18 mouse cellular contexts compared by ENCODE assay signal in the genomic region with DNA sequence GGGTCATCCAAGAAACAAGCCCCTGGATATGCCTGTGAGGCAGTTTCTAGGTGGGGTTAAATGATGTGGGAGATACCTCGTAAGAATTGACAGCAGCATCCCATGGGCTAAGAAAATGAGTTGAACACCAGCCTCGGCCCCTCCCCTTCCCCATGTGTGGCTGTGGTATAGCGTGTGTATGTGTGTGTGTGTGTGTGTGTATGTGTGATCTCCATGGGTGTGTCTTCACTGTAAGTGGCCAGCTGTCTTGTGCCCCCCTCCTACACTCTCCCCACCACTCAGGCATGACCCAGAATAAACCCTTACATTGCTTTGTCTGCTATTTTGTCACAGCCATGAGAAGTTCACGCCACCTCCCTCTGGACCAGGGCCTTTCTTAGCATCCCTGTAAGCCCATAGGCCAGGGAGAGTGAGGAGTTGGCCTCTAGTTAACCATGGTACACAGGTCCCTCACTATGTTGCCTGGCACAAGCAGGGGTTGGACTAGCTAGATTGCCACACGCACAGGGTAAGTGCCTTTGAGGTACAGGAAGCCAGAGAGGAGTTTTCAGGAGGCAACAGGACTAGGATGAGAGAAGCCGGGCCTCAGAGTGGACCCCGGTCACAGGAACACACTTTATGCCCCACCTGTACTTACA. TPM values are rescaled to one million over a fixed set of nuclear protein-coding genes. Genes with fewer than 3 reads are reported as not detected.
"Had no signal": no experiment of that assay in that cellular context is flagged by ENCODE, and none has a peak within 500 bp of the region (broad histone marks: within the 10 kb centered on the region; RNA-seq: fewer than 3 reads in every experiment).

No protein-coding gene starts in this region.

- H3K4me1 ChIP-seq: limb, embryonic 13.5 days had no signal

- DNase-seq: kidney, adult 11 months; kidney, adult 9 months; kidney, postnatal 36 days; left cerebral cortex, postnatal 4 days; liver, embryonic 13.5 days; lung, postnatal 10 days; retina, postnatal 1 day; right cerebral cortex, postnatal 4 days; spleen, adult 18-20 months; thymus, adult 18-20 months; thymus, postnatal 14 days had no signal

- H3K4me3 ChIP-seq: limb, embryonic 13.5 days; liver, embryonic 13.5 days; neural tube, embryonic 13.5 days had no signal

- H3K9me3 ChIP-seq: limb, embryonic 13.5 days; liver, embryonic 13.5 days; neural tube, embryonic 13.5 days had no signal

- H3K4me2 ChIP-seq: limb, embryonic 13.5 days; liver, embryonic 13.5 days; neural tube, embryonic 13.5 days had no signal

- ATAC-seq: midbrain, embryonic 16.5 days had no signal

- H3K9ac ChIP-seq: limb, embryonic 13.5 days; liver, embryonic 13.5 days; neural tube, embryonic 13.5 days had no signal

- H3K27ac ChIP-seq: kidney, postnatal 0 days; limb, embryonic 13.5 days; liver, embryonic 13.5 days had no signal

- H3K27me3 ChIP-seq: limb, embryonic 13.5 days; liver, embryonic 13.5 days; neural tube, embryonic 13.5 days had no signal

RNA-seq across cellular contexts. Expression of a gene that starts 14.3 kb away (rescaled TPM):
- total RNA-seq: megakaryocyte-erythroid progenitor cell, adult 5-6 weeks had no signal

RNA-seq across cellular contexts. Expression of a gene that starts 20.7 kb away (rescaled TPM):
- total RNA-seq: left cerebral cortex, adult 18-20 months; left cerebral cortex, postnatal 10 days; megakaryocyte-erythroid progenitor cell, adult 5-6 weeks had no signal
- polyA plus RNA-seq: limb, embryonic 13.5 days had no signal
